Mouse (Mus musculus): ENCODE data around the gene Herc4. TPM values are rescaled to one million over a fixed set of nuclear protein-coding genes. Genes with fewer than 3 reads are reported as not detected.

Gene Herc4
- polyA plus RNA-seq, 2 experiments = 21.5 to 33.7 TPM

DNA sequence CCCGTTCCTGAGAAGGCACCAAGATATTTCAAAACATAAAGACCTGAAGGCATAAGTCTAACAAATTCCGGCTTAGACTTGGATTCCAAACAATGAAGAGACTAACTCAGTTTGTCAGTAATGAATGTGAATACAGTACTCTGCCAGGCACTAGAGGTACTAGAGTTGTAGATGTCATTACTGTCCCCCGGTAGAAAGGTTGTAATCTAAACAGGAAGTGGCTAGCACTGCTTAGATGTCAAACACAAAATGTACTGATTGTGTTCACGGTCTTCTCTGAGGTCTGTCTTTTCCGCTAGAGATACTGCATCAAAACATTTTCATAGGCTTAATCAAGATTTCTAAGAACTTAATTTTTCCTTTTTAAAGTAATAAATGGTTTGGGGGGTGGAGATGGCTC is 12.0 kb upstream of the Herc4 start:
- Histone ChIP-seq H3K27ac (no peak overlapping the region), H3K9ac (replicated peaks) (no peak overlapping the region), H3K9me3 (ENCODE audit: control insufficient read depth, low read length) (no peaks in the 10 kb centered on the region), H3K27me3 (ENCODE audit: control insufficient read depth, insufficient read depth, low read length) (no peaks in the 10 kb centered on the region), H3K4me2 (ENCODE audit: low read depth) (no peak overlapping the region), H3K4me1 (replicated peaks; ENCODE audit: control insufficient read depth in 2 of 2, insufficient read depth in 2 of 2, low read length in 1 of 2) (no peaks in the 10 kb centered on the region), H3K36me3 (replicated peaks; ENCODE audit: control insufficient read depth, insufficient read depth, low read depth) (no peaks in the 10 kb centered on the region), H3K4me3 (ENCODE audit: insufficient read depth in 1 of 2, low read depth in 2 of 2, low read length in 2 of 2) (no peak overlapping the region)
- WGBS (ENCODE audit: insufficient replicate concordance) = 29% methylated on average over 5 of the region's 5 CpGs
- TF ChIP-seq EP300 (IDR thresholded peaks at IDR 0.05; ENCODE audit: low read depth) (no peak), CTCF (IDR thresholded peaks at IDR 0.05; ENCODE audit: low read depth) (no peak)
- DNase-seq (ENCODE audit: low read depth in 3 of 3, low spot score in 3 of 3) = no peak
- no peak for ATAC-seq (ENCODE audit: insufficient read depth)

GRCm38 (mm10) chr10:63234133-63234532 is 9.5 kb upstream of the Herc4 start:
- TF ChIP-seq EP300 (IDR thresholded peaks at IDR 0.05; ENCODE audit: low read depth) (no peak), CTCF (IDR thresholded peaks at IDR 0.05; ENCODE audit: low read depth) (no peak)
- H3K4me3 ChIP-seq (ENCODE audit: insufficient read depth in 1 of 2, low read depth in 2 of 2, low read length in 2 of 2) = no peak overlapping the region
- no peak overlapping the region for H3K27ac ChIP-seq
- no peak overlapping the region for H3K4me2 ChIP-seq (ENCODE audit: low read depth)
- DNase-seq (ENCODE audit: low read depth in 3 of 3, low spot score in 3 of 3) = no peak
- 73% methylated on average over 5 of the region's 5 CpGs for WGBS (ENCODE audit: insufficient replicate concordance)
- no peak for ATAC-seq (ENCODE audit: insufficient read depth)
- no peaks in the 10 kb centered on the region for H3K36me3 ChIP-seq (replicated peaks; ENCODE audit: control insufficient read depth, insufficient read depth, low read depth)
- no peaks in the 10 kb centered on the region for H3K27me3 ChIP-seq (ENCODE audit: control insufficient read depth, insufficient read depth, low read length)
- H3K9me3 ChIP-seq (ENCODE audit: control insufficient read depth, low read length) = no peaks in the 10 kb centered on the region
- H3K9ac ChIP-seq (replicated peaks) = no peak overlapping the region
- H3K4me1 ChIP-seq (replicated peaks; ENCODE audit: control insufficient read depth in 2 of 2, insufficient read depth in 2 of 2, low read length in 1 of 2) = no peaks in the 10 kb centered on the region

DNA sequence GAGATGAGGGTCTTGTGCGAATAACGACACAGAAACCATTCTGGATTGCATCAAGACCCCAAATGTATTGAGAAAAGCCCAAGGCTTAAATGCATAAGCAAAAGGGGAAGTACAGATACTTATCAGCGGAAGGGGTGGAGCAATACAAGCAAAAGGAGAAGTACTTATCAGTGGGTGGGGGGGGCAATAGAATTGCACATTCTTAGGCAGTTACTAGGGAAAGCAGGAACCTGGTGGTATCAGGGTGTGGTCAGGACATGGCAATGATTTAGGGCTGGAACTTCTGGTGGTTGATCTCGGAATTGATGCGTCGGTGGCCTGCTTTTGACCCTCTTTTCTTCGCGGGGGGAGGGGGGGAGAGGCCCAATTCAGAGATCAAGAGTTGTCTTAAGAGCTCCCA is 7.7 kb upstream of the Herc4 start:
- WGBS (ENCODE audit: insufficient replicate concordance) = 65% methylated on average over 8 of the region's 8 CpGs
- no peaks in the 10 kb centered on the region for H3K4me1 ChIP-seq (replicated peaks; ENCODE audit: control insufficient read depth in 2 of 2, insufficient read depth in 2 of 2, low read length in 1 of 2)
- DNase-seq (ENCODE audit: low read depth in 3 of 3, low spot score in 3 of 3) = no peak
- H3K36me3 ChIP-seq (replicated peaks; ENCODE audit: control insufficient read depth, insufficient read depth, low read depth) = no peaks in the 10 kb centered on the region
- H3K4me2 ChIP-seq (ENCODE audit: low read depth) = no peak overlapping the region
- H3K9ac ChIP-seq (replicated peaks) = no peak overlapping the region
- H3K4me3 ChIP-seq (ENCODE audit: insufficient read depth in 1 of 2, low read depth in 2 of 2, low read length in 2 of 2) = no peak overlapping the region
- H3K27me3 ChIP-seq (ENCODE audit: control insufficient read depth, insufficient read depth, low read length) = no peaks in the 10 kb centered on the region
- TF ChIP-seq CTCF (IDR thresholded peaks at IDR 0.05; ENCODE audit: low read depth) (no peak), EP300 (IDR thresholded peaks at IDR 0.05; ENCODE audit: low read depth) (no peak)
- no peak overlapping the region for H3K27ac ChIP-seq
- H3K9me3 ChIP-seq (ENCODE audit: control insufficient read depth, low read length) = no peaks in the 10 kb centered on the region
- no peak for ATAC-seq (ENCODE audit: insufficient read depth)

GRCm38 (mm10) chr10:63236663-63237062 is 6.9 kb upstream of the Herc4 start:
- Histone ChIP-seq H3K27ac (no peak overlapping the region), H3K9me3 (ENCODE audit: control insufficient read depth, low read length) (no peaks in the 10 kb centered on the region), H3K4me2 (ENCODE audit: low read depth) (no peak overlapping the region), H3K4me1 (replicated peaks; ENCODE audit: control insufficient read depth in 2 of 2, insufficient read depth in 2 of 2, low read length in 1 of 2) (no peaks in the 10 kb centered on the region), H3K9ac (replicated peaks) (no peak overlapping the region), H3K27me3 (ENCODE audit: control insufficient read depth, insufficient read depth, low read length) (no peaks in the 10 kb centered on the region), H3K36me3 (replicated peaks; ENCODE audit: control insufficient read depth, insufficient read depth, low read depth) (no peaks in the 10 kb centered on the region), H3K4me3 (ENCODE audit: insufficient read depth in 1 of 2, low read depth in 2 of 2, low read length in 2 of 2) (no peak overlapping the region)
- TF ChIP-seq CTCF (IDR thresholded peaks at IDR 0.05; ENCODE audit: low read depth) (no peak), EP300 (IDR thresholded peaks at IDR 0.05; ENCODE audit: low read depth) (no peak)
- 78% methylated on average over 6 of the region's 6 CpGs for WGBS (ENCODE audit: insufficient replicate concordance)
- no peak for ATAC-seq (ENCODE audit: insufficient read depth)
- DNase-seq (ENCODE audit: low read depth in 3 of 3, low spot score in 3 of 3) = no peak

DNA sequence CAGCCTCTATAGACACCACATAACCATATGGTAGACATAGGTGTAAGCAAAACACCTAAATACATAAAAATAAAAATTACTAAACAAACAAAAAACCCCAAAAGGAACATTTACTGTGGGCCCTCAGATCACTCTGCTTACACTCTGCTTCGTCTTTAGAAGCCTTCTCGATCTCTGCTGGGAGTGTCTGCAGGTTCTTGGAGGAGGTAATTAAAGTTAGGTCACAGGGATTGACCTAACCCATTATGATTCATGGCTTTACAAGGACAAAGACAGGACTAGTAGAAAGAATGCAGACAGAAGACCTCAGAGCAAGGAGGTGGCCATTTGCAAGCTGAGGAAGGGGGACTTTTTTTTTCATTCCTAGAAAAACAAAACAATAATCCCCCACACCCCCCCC is 6.4 kb upstream of the Herc4 start:
- no peak overlapping the region for H3K9ac ChIP-seq (replicated peaks)
- ATAC-seq (ENCODE audit: insufficient read depth) = no peak
- no peak overlapping the region for H3K4me2 ChIP-seq (ENCODE audit: low read depth)
- no peaks in the 10 kb centered on the region for H3K27me3 ChIP-seq (ENCODE audit: control insufficient read depth, insufficient read depth, low read length)
- no peaks in the 10 kb centered on the region for H3K36me3 ChIP-seq (replicated peaks; ENCODE audit: control insufficient read depth, insufficient read depth, low read depth)
- no peak overlapping the region for H3K4me3 ChIP-seq (ENCODE audit: insufficient read depth in 1 of 2, low read depth in 2 of 2, low read length in 2 of 2)
- no peaks in the 10 kb centered on the region for H3K4me1 ChIP-seq (replicated peaks; ENCODE audit: control insufficient read depth in 2 of 2, insufficient read depth in 2 of 2, low read length in 1 of 2)
- WGBS (ENCODE audit: insufficient replicate concordance) = 77% methylated on average over 2 of the region's 2 CpGs
- no peaks in the 10 kb centered on the region for H3K9me3 ChIP-seq (ENCODE audit: control insufficient read depth, low read length)
- TF ChIP-seq EP300 (IDR thresholded peaks at IDR 0.05; ENCODE audit: low read depth) = no peak
- TF ChIP-seq CTCF (IDR thresholded peaks at IDR 0.05; ENCODE audit: low read depth) = no peak
- no peak overlapping the region for H3K27ac ChIP-seq
- no peak for DNase-seq (ENCODE audit: low read depth in 3 of 3, low spot score in 3 of 3)
